Mouse (Mus musculus) thymus, adult 2 months (tissue): ENCODE measurements around the gene Slc35f1.

Source experiments
- CTCF ChIP-seq: fragments of 200-500 bp; IDR thresholded peaks from 2 replicates; pipeline ENCODE4 v1.5.1; 2012; ENCODE audit warnings: mild to moderate bottlenecking, control low read depth, low read length, moderate library complexity, borderline replicate concordance; ENCODE audit not compliant: control insufficient read depth, poor library complexity, insufficient read depth; ENCODE audit errors: extremely low read depth
- POLR2A ChIP-seq: fragments of 200-500 bp; IDR thresholded peaks from 2 replicates; pipeline ENCODE4 v1.6.1; 2012; ENCODE audit warnings: mild to moderate bottlenecking, low read length, control low read depth, moderate library complexity; ENCODE audit not compliant: control insufficient read depth, poor library complexity, insufficient read depth; ENCODE audit errors: extremely low read depth

- TF ChIP-seq POLR2A (no peak), CTCF (no peak)
Observed at GRCm38 (mm10) chr10:53087811-53088210, 397.5 kb downstream of the Slc35f1 start.
